Mouse (Mus musculus) E14TG2a.4 (cell line): ENCODE data around the gene Anapc15.

Experiments used
- CTCF ChIP-seq: conservative IDR thresholded peaks from 2 replicates; pipeline ENCODE4 v1.5.1; 2014; ENCODE audit warnings: low read length
- NANOG ChIP-seq: IDR thresholded peaks from 2 replicates; pipeline ENCODE4 v1.6.1; 2014; ENCODE audit warnings: borderline replicate concordance, low read length, mixed read lengths

- TF ChIP-seq CTCF (no peak), NANOG (no peak)
These were observed 10.7 kb upstream of the Anapc15 start for GRCm38 (mm10) chr7:101852846-101853245.
